Mouse (Mus musculus): Measurements from ENCODE around the gene Umad1. TPM values are rescaled to one million over a fixed set of nuclear protein-coding genes. Genes with fewer than 3 reads are reported as not detected.
"Not testable (repeated sequence)": the region's sequence is repeated elsewhere in the genome, so short reads cannot be mapped to it uniquely, and the experiment has no call there.

Gene Umad1
- polyA plus RNA-seq, 1 experiment from 2014 or later: 72.7 TPM

- WGBS: 65% methylated on average over 6 of the region's 6 CpGs
- no peak overlapping the region for H3K4me3 ChIP-seq (ENCODE audit: low read depth, low read length)
- no peak for ATAC-seq
These were observed 40.2 kb downstream of the Umad1 start for GRCm38 (mm10) chr6:8299066-8299863.

GRCm38 (mm10) chr6:8307878-8308775, 49.0 kb downstream of the Umad1 start:
- H3K27ac ChIP-seq (ENCODE audit: low read length): no peak overlapping the region
- ATAC-seq: no peak
- H3K27me3 ChIP-seq (ENCODE audit: control insufficient read depth, insufficient read depth, low read depth, low read length): no peaks in the 10 kb centered on the region
- no peaks in the 10 kb centered on the region for H3K9me3 ChIP-seq (replicated peaks; ENCODE audit: control insufficient read depth, low read length, poor library complexity, severe bottlenecking)
- H3K4me1 ChIP-seq (ENCODE audit: control insufficient read depth, insufficient read depth, low read length): no peaks in the 10 kb centered on the region
- WGBS: 78% methylated on average over 6 of the region's 6 CpGs
- H3K9ac ChIP-seq (ENCODE audit: low read depth, low read length): no peak overlapping the region
- no peak overlapping the region for H3K4me2 ChIP-seq (ENCODE audit: low read length)
- no peak overlapping the region for H3K4me3 ChIP-seq (ENCODE audit: low read depth, low read length)
- no peaks in the 10 kb centered on the region for H3K36me3 ChIP-seq (ENCODE audit: control insufficient read depth, insufficient read depth, low read length)

More at GRCm38 (mm10) chr6:8299066-8299863, 40.2 kb downstream of the Umad1 start:
- no peaks in the 10 kb centered on the region for H3K4me1 ChIP-seq (ENCODE audit: control insufficient read depth, insufficient read depth, low read length)
- H3K9ac ChIP-seq (ENCODE audit: low read depth, low read length): no peak overlapping the region
- H3K27me3 ChIP-seq (ENCODE audit: control insufficient read depth, insufficient read depth, low read depth, low read length): no peaks in the 10 kb centered on the region
- no peak overlapping the region for H3K27ac ChIP-seq (ENCODE audit: low read length)
- no peaks in the 10 kb centered on the region for H3K9me3 ChIP-seq (replicated peaks; ENCODE audit: control insufficient read depth, low read length, poor library complexity, severe bottlenecking)
- no peaks in the 10 kb centered on the region for H3K36me3 ChIP-seq (ENCODE audit: control insufficient read depth, insufficient read depth, low read length)
- H3K4me2 ChIP-seq (ENCODE audit: low read length): no peak overlapping the region

GRCm38 (mm10) chr6:8312554-8312953, 53.5 kb downstream of the Umad1 start:
- Histone ChIP-seq H3K9ac (ENCODE audit: low read depth, low read length) (no peak overlapping the region), H3K27ac (ENCODE audit: low read length) (no peak overlapping the region), H3K4me2 (ENCODE audit: low read length) (no peak overlapping the region), H3K36me3 (ENCODE audit: control insufficient read depth, insufficient read depth, low read length) (no peaks in the 10 kb centered on the region), H3K4me1 (ENCODE audit: control insufficient read depth, insufficient read depth, low read length) (no peaks in the 10 kb centered on the region), H3K27me3 (ENCODE audit: control insufficient read depth, insufficient read depth, low read depth, low read length) (no peaks in the 10 kb centered on the region), H3K4me3 (ENCODE audit: low read depth, low read length) (no peak overlapping the region), H3K9me3 (replicated peaks; ENCODE audit: control insufficient read depth, low read length, poor library complexity, severe bottlenecking) (no peaks in the 10 kb centered on the region)
- no peak for ATAC-seq
- 92% methylated on average over 2 of the region's 2 CpGs for WGBS

GRCm38 (mm10) chr6:8316201-8316600, 57.1 kb downstream of the Umad1 start:
- no peaks in the 10 kb centered on the region for H3K9me3 ChIP-seq (replicated peaks; ENCODE audit: control insufficient read depth, low read length, poor library complexity, severe bottlenecking)
- H3K36me3 ChIP-seq (ENCODE audit: control insufficient read depth, insufficient read depth, low read length): no peaks in the 10 kb centered on the region
- H3K4me3 ChIP-seq (ENCODE audit: low read depth, low read length): no peak overlapping the region
- H3K4me2 ChIP-seq (ENCODE audit: low read length): no peak overlapping the region
- H3K27ac ChIP-seq (ENCODE audit: low read length): no peak overlapping the region
- no peaks in the 10 kb centered on the region for H3K27me3 ChIP-seq (ENCODE audit: control insufficient read depth, insufficient read depth, low read depth, low read length)
- no peaks in the 10 kb centered on the region for H3K4me1 ChIP-seq (ENCODE audit: control insufficient read depth, insufficient read depth, low read length)
- ATAC-seq: no peak
- H3K9ac ChIP-seq (ENCODE audit: low read depth, low read length): no peak overlapping the region

GRCm38 (mm10) chr6:8319591-8319990, 60.5 kb downstream of the Umad1 start:
- Histone ChIP-seq H3K36me3 (ENCODE audit: control insufficient read depth, insufficient read depth, low read length) (no peaks in the 10 kb centered on the region), H3K9me3 (replicated peaks; ENCODE audit: control insufficient read depth, low read length, poor library complexity, severe bottlenecking) (no peaks in the 10 kb centered on the region), H3K9ac (ENCODE audit: low read depth, low read length) (no peak overlapping the region), H3K27me3 (ENCODE audit: control insufficient read depth, insufficient read depth, low read depth, low read length) (no peaks in the 10 kb centered on the region), H3K4me1 (ENCODE audit: control insufficient read depth, insufficient read depth, low read length) (no peaks in the 10 kb centered on the region), H3K4me3 (ENCODE audit: low read depth, low read length) (no peak overlapping the region), H3K27ac (ENCODE audit: low read length) (no peak overlapping the region), H3K4me2 (ENCODE audit: low read length) (no peak overlapping the region)
- ATAC-seq: no peak
- 96% methylated on average over 2 of the region's 2 CpGs for WGBS

GRCm38 (mm10) chr6:8331496-8331895, 72.4 kb downstream of the Umad1 start:
- H3K4me1 ChIP-seq (ENCODE audit: control insufficient read depth, insufficient read depth, low read length); ATAC-seq; H3K4me3 ChIP-seq (ENCODE audit: low read depth, low read length); H3K27ac ChIP-seq (ENCODE audit: low read length); H3K36me3 ChIP-seq (ENCODE audit: control insufficient read depth, insufficient read depth, low read length); H3K4me2 ChIP-seq (ENCODE audit: low read length); H3K9me3 ChIP-seq (replicated peaks; ENCODE audit: control insufficient read depth, low read length, poor library complexity, severe bottlenecking); H3K27me3 ChIP-seq (ENCODE audit: control insufficient read depth, insufficient read depth, low read depth, low read length); H3K9ac ChIP-seq (ENCODE audit: low read depth, low read length): not testable (repeated sequence)
- 98% methylated on average over 3 of the region's 3 CpGs for WGBS

- WGBS: 96% methylated on average over 1 of the region's 1 CpGs
- Histone ChIP-seq H3K36me3 (ENCODE audit: control insufficient read depth, insufficient read depth, low read length) (no peaks in the 10 kb centered on the region), H3K27ac (ENCODE audit: low read length) (no peak overlapping the region), H3K27me3 (ENCODE audit: control insufficient read depth, insufficient read depth, low read depth, low read length) (no peaks in the 10 kb centered on the region), H3K4me2 (ENCODE audit: low read length) (no peak overlapping the region), H3K9ac (ENCODE audit: low read depth, low read length) (no peak overlapping the region), H3K9me3 (replicated peaks; ENCODE audit: control insufficient read depth, low read length, poor library complexity, severe bottlenecking) (no peaks in the 10 kb centered on the region), H3K4me3 (ENCODE audit: low read depth, low read length) (no peak overlapping the region), H3K4me1 (ENCODE audit: control insufficient read depth, insufficient read depth, low read length) (no peaks in the 10 kb centered on the region)
- no peak for ATAC-seq
These were observed 74.3 kb downstream of the Umad1 start for GRCm38 (mm10) chr6:8333380-8333779.

- Histone ChIP-seq H3K9me3 (replicated peaks; ENCODE audit: control insufficient read depth, low read length, poor library complexity, severe bottlenecking) (no peaks in the 10 kb centered on the region), H3K27ac (ENCODE audit: low read length) (no peak overlapping the region), H3K36me3 (ENCODE audit: control insufficient read depth, insufficient read depth, low read length) (no peaks in the 10 kb centered on the region), H3K4me1 (ENCODE audit: control insufficient read depth, insufficient read depth, low read length) (no peaks in the 10 kb centered on the region), H3K4me3 (ENCODE audit: low read depth, low read length) (no peak overlapping the region), H3K9ac (ENCODE audit: low read depth, low read length) (no peak overlapping the region), H3K4me2 (ENCODE audit: low read length) (no peak overlapping the region), H3K27me3 (ENCODE audit: control insufficient read depth, insufficient read depth, low read depth, low read length) (no peaks in the 10 kb centered on the region)
- WGBS: 81% methylated on average over 9 of the region's 9 CpGs
- no peak for ATAC-seq
These were observed 77.7 kb downstream of the Umad1 start for GRCm38 (mm10) chr6:8336487-8337390.
